Mouse (Mus musculus) brain, adult 2 months (tissue): ENCODE results near the gene Chrnb4.
A peak's percentile ranks its signal among the peaks of the same experiment; 100 is the strongest.

ENCODE experiments used
- DNase-seq: peaks from one replicate; pipeline ENCODE4 v3.0.0; 2011; ENCODE audit warnings: low read depth, low spot score

Gene Chrnb4

DNA sequence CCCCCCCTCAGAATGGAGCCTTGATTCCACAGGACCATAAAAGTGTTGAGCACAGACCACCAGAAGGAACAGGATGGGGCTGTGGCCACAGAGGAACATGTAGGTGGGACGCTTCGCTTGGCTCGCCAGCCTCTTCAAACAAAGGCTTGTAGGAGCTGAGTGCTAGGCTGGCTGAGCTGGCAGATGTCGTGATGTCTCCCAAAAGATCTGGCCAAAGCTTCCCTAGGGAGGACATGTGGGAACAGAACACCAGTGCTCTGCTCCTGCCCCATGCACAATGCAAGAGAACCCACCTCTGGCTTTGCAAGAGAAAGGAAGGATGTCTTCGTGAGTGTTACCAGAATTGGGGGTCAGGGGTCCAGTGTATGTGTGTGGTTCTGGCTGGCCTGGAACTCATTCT lies 25.3 kb downstream of the Chrnb4 start:
- no peak for DNase-seq

DNA sequence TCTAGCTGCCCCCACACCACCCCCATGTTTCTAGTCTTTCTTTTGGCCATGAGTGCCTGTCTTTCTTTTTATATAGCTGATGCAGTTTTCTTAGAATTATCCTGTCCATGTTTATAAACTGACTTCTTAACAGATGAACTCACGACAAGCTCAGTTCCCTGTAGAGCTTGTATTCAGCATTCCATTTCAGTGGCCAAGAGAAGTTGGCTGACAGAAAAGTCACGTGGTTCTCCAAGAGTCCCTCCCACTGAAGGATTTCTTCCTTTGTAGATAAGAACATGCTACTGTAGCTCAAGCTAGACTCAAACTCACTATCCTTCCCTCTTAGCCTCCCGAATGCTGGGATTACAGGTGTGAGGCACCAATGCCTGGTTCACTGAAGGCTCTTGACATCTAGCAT lies 31.7 kb downstream of the Chrnb4 start:
- DNase-seq, result no peak

DNA sequence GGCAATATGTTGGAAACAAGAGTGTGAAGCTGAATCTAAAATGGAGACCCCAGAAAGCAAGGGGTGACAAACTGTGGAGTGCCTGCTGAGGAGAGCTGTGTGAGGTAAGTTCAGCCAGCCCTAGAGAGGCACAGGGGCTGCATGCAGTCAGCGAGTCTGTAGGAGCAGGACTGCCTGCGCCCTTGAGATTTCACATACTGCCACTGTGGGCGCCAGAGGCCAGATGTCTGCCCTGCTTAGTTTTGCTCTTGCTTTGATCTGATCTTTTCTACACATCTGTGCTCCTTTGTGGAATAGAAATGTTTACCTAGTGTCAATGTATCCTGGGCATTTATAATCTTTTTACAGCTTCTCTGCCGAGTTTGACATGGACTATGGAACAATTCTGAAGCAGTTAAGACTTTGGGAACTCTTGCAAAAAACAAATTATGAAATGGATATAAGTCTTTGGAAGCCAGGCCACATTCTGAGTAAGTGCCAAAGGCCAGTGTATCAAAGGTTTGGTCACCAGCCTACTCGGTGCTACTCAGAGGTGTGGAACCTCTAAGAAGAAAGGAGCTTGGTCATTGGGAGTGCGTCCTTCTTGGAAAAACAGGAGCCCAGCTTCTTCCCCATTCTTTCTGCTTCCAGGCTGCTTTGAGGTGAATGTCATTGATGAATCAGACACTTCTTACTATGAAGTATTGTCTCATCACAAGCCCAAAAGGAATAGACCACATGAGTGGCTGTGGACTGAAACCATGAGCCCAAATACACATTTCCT lies 37.8 kb downstream of the Chrnb4 start:
- DNase-seq, result no peak

DNA sequence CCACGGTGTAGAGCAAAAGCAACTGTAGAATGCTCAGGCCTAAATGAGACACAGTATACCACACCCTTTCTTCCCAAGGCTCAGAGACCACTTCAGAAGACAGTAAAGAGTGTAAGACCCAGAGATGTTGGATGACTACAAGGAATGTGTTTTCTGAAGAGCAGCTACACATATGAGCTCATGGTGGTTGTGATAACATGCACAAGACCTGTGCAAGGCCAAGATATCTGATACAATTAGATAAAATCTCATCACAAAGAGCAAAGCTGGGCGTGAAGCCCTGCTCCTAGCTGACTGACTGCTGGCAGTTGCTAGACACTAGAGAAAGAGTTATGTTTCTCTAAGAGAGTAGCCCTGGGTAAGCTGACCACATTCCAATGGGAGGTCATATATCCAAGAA lies 38.9 kb downstream of the Chrnb4 start:
- DNase-seq, result no peak

DNA sequence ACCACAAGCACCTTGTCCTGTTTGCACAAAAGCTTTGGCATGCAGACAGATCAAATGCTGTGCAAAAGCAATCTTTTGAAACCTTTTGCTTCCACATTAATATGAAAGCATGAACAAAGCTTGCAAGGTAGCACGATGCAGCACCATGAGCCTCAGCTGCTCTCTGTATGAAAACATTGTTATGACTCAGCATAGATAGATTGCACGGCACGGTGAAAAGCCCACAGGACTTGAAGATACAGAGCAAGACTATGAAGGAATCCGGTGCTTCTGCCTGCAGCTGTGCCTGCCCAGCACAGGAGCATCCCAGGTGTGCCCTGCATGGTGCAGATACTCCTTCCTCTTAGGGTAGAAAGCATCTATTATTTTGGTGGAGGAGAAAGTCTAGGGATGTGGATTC lies 45.0 kb downstream of the Chrnb4 start:
- DNase-seq, result peak; percentile 48

DNA sequence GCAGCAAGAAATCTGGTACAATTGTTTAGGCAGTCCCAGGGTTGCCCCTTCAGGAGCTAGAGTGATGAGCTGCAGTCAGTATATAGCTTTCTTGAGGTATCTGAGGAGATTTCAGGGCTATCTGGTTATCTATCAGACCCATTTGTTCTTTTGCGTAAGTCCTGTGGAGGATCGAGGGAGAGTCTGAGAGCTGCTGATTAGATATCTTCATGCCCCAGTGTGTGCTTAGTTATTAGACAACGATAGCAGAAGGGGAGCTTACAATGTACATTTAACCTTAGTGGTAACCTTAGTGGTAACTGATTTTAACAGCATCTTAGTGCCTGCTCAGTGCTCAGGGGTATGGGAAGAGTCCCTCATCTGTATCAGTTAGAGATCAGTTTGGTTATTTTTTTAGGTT lies 52.9 kb downstream of the Chrnb4 start:
- no peak for DNase-seq

DNA sequence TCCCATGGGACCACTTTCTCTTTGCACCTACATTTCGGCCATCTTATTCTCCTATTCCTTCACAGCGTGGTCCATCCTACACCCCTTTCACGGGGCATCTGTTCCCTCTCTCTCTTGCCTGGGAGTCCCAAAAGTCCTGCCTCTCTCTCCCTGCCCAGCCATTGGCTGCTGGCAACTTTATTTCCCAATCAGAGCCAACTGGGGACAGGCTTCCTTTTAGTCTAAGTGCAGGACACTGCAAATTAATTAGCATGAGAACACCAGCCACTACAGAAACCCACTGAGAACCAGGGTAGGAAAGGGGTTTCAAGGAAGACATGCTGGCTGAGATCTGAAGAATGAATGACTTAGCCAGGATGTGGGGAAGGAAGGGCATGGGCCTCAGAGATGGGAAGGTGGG lies 54.2 kb downstream of the Chrnb4 start:
- no peak for DNase-seq

DNA sequence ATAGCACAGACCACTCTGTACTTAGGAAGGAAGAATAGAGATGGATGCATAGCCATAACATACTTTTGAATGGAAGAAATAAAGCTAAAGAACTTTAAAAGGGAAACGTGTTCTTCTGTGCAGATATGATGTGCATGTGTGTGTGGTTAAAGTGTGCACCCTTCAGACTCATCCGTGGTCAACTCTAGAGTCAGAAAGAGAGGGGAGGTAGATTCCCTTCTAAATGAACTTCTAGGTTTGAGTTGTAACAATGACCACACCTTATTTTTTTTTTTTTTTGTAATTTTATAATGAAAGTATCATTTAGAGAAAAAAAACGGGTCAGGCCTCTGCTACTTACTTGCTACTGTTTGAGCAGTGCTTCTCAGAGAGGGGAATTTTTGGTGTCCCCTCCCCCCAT lies 58.2 kb downstream of the Chrnb4 start:
- DNase-seq, result no peak

DNA sequence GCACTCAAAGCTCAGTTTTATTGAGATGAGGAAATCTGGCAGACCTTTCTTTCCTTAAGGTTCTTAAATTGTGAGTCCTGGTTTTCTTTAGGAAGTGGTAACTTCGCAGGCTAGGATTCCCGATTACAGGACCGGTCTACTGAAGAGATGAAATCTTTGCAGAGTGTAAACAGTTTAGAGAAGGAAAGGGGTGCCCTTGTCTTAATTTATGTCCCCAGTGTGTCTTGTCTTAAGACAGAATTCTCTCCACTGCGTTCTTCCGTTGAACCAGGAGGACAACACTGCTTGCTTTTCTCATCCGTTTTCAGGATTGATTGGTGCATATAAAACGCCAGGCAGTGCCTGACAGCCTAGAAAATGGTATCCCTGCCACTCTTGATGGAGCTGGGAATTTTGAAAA lies 66.2 kb downstream of the Chrnb4 start:
- no peak for DNase-seq

DNA sequence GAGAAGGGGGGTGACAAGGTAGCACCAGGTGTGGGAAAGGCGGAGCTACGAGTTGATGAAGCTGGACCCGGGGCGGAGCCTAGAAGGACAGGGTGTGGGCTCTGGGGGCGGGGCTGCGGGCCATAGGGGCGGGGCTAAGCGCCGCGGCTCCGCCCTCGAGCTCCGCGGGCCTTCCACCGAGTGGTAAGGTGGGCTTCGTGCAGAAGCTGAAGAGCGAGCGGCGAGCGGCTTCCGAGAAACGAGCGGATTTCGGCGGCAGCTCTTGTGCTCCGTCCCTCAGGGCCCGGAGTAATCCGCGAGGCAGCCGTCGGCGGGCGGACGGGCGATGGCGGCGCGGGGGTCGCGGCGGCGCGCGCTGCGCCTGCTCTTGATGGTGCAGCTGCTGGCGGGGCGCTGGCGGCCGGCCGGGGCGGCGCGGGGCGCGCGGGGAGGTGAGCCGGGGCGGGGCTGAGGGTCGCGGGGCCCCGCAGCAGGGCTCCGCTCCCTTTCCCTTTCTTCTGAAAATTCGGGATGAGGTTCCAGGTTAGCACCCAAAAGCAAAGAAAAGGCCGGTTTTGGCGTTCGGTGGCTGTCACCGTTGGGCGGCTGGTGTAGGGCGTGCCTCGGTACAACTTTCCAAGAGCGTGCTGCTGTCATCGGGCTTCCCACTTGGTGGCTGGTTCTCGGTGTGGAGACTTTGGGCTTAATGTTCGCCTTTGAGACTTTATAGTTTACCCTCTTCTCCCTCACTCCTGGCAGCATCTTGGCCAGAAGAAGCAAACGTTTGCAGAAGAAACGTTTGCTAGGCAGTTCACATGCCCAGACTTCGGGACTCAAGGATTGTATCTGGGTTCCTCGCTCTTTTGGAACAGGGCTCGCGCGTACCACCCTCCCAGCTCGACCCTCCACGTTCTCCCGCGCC lies 67.0 kb downstream of the Chrnb4 start:
- DNase-seq, result peak; percentile 22

DNA sequence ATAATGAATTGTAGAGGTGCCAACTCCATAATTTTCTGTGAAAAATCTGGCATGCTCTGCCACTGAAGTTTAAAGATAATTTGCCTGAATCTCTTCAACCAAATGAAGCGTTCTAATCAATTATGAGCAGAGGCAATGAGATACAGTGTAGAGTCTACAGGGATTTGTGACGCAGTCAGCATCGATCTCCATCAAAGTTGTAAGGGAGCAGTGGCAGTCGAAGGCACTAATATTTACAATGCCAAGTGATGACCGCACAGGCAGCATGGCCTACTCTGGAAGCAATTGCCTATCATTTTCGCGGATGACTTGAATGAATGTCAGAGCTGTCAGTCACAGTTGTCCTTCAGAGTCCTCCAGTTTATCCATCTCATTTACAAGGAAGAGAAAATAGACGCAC lies 67.9 kb downstream of the Chrnb4 start, which contains the start of gene Chrna5:
Gene Chrna5, plus strand, starts transcription at position 207 of the 400 bp plus-strand sequence.
- no peak for DNase-seq
